8 mouse cellular contexts compared by ENCODE assay signal in the genomic region with DNA sequence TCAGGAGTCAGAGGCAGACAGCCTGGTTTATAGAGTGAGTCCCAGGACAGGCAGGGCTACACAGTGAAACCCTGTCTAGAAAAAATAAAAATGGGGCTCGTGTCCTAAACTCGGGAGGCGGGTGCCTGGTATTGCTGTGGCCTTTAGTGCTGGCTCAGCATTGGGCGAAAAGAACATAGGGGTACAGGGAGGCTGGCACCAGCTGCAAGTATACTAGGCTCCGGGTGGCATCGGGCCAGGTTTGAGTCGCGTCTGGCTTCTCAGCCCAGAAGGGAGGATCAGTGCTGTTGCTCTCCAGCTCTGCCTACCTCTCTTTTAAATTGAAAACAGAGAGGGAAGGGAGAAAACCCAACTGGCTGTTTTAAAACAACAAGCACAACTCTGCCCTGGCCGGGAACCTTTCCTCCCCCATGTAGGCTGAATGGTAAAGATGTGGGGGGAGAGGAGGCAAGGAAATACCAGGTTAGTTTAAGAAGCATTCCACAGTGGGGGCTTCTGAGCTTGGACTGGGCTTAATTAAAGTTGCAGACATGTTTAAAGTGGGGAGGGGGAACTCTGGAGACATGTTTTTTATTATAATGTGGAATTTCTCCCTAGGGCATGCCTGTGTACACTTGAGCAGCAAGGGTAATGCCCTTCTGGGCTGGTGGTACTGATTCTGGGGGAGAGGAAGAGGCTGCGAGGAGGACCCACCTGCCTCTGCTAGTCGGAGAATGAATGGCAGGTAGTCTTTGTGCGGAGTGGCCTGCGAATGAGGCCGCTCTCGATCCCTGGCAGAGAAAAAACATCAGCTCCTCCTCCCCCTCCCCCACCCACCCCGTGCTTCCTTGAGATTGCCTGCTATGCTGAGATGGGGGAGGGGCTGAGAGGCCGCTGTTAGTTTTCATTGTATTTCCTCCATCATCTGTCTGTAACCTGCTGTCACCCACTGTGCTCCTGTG. TPM values are rescaled to one million over a fixed set of nuclear protein-coding genes. Genes with fewer than 3 reads are reported as not detected.
DNase-seq lines count a peak whose midpoint lies in the region; ATAC-seq lines count a peak whose summit lies in the region.

No protein-coding gene starts in this region.

- DNase-seq in adrenal gland, adult 18-20 months (ENCODE audit: low spot score in 2 of 2) = peak; percentile 34 to 63
- no peak for DNase-seq in adrenal gland, postnatal 4 days (ENCODE audit: low spot score in 2 of 2)
- peak; percentile 85 for DNase-seq in kidney, postnatal 14 days
- peak; percentile 56 for DNase-seq in liver, embryonic 11.5 days (ENCODE audit: low spot score)
- DNase-seq in spleen, postnatal 36 days (ENCODE audit: low spot score in 2 of 2) = no peak

- no peak overlapping the region for H3K4me3 ChIP-seq in forebrain, embryonic 12.5 days (replicated peaks)
- H3K4me3 ChIP-seq in heart, embryonic 16.5 days (ENCODE audit: low read length) = no peak overlapping the region
- H3K4me3 ChIP-seq in liver, embryonic 11.5 days (ENCODE audit: low read depth, low read length) = no peak overlapping the region
- H3K4me3 ChIP-seq in neural tube, embryonic 14.5 days (ENCODE audit: low read depth, low read length) = no peak overlapping the region

- H3K9ac ChIP-seq in forebrain, embryonic 12.5 days = no peak overlapping the region; the same call in 1 of the 2 replicates
- peak overlapping the region; percentile 28 for H3K9ac ChIP-seq in heart, embryonic 16.5 days (ENCODE audit: low read length)
- H3K9ac ChIP-seq in liver, embryonic 11.5 days (ENCODE audit: low read depth, low read length) = peak overlapping the region; percentile 35; the same call in 1 of the 2 replicates
- no peak overlapping the region for H3K9ac ChIP-seq in neural tube, embryonic 14.5 days (replicated peaks; ENCODE audit: low read depth, low read length)

- H3K9me3 ChIP-seq in forebrain, embryonic 12.5 days = no peaks in the 10 kb centered on the region
- no peaks in the 10 kb centered on the region for H3K9me3 ChIP-seq in heart, embryonic 16.5 days (replicated peaks; ENCODE audit: control insufficient read depth, low read length)
- H3K9me3 ChIP-seq in liver, embryonic 11.5 days (ENCODE audit: control insufficient read depth, low read length) = no peaks in the 10 kb centered on the region; the same call in 1 of the 2 replicates
- no peaks in the 10 kb centered on the region for H3K9me3 ChIP-seq in neural tube, embryonic 14.5 days (ENCODE audit: control insufficient read depth, low read length)

- 0 out of 2 replicates have a peak overlapping the region, but pooled peaks have one; percentile 43 for H3K27ac ChIP-seq in forebrain, embryonic 12.5 days
- peak overlapping the region; percentile 62 for H3K27ac ChIP-seq in heart, embryonic 16.5 days (ENCODE audit: low read length)
- H3K27ac ChIP-seq in liver, embryonic 11.5 days (ENCODE audit: low read depth, low read length) = peak overlapping the region; percentile 47
- H3K27ac ChIP-seq in neural tube, embryonic 14.5 days (ENCODE audit: low read depth, low read length) = no peak overlapping the region

- peaks cover 90% of the 10 kb centered on the region for H3K27me3 ChIP-seq in forebrain, embryonic 12.5 days
- no peaks in the 10 kb centered on the region for H3K27me3 ChIP-seq in heart, embryonic 16.5 days (ENCODE audit: control insufficient read depth, insufficient read depth, low read length)
- peaks cover 2% of the 10 kb centered on the region; the same call in 1 of the 2 replicates for H3K27me3 ChIP-seq in liver, embryonic 11.5 days (replicated peaks; ENCODE audit: control insufficient read depth, insufficient read depth, low read length)
- H3K27me3 ChIP-seq in neural tube, embryonic 14.5 days (ENCODE audit: control insufficient read depth, insufficient read depth, low read length) = 0 out of 2 replicates have a peak, but pooled peaks cover 3% of the 10 kb centered on the region

- ATAC-seq in forebrain, embryonic 12.5 days (ENCODE audit: low FRiP score) = peak; percentile 28; the same call in 1 of the 2 replicates
- ATAC-seq in heart, embryonic 16.5 days (replicated peaks; ENCODE audit: extremely low read depth, insufficient read depth, low FRiP score) = peak; percentile 42
- peak; percentile 45 for ATAC-seq in liver, embryonic 11.5 days (replicated peaks; ENCODE audit: low FRiP score)
- ATAC-seq in neural tube, embryonic 14.5 days (ENCODE audit: low read depth) = peak; percentile 76; the same call in 1 of the 2 replicates

- 15% methylated on average over 17 of the region's 17 CpGs for WGBS in forebrain, embryonic 12.5 days
- WGBS in heart, embryonic 16.5 days = 20% methylated on average over 17 of the region's 17 CpGs
- 32% methylated on average over 17 of the region's 17 CpGs for WGBS in liver, embryonic 11.5 days
- 18% methylated on average over 17 of the region's 17 CpGs for WGBS in neural tube, embryonic 14.5 days

- H3K4me1 ChIP-seq in forebrain, embryonic 12.5 days = peaks cover 55% of the 10 kb centered on the region
- H3K4me1 ChIP-seq in heart, embryonic 16.5 days (ENCODE audit: control insufficient read depth, insufficient read depth, low read length) = peaks cover 41% of the 10 kb centered on the region
- H3K4me1 ChIP-seq in liver, embryonic 11.5 days (replicated peaks; ENCODE audit: control insufficient read depth, insufficient read depth, low read length) = peaks cover 15% of the 10 kb centered on the region
- peaks cover 29% of the 10 kb centered on the region for H3K4me1 ChIP-seq in neural tube, embryonic 14.5 days (ENCODE audit: control insufficient read depth, insufficient read depth, low read length)

- H3K4me2 ChIP-seq in forebrain, embryonic 12.5 days = peak overlapping the region; percentile 26
- peak overlapping the region; percentile 16; the same call in 1 of the 2 replicates for H3K4me2 ChIP-seq in heart, embryonic 16.5 days (ENCODE audit: low read depth, low read length)
- peak overlapping the region; percentile 30; the same call in 1 of the 2 replicates for H3K4me2 ChIP-seq in liver, embryonic 11.5 days
- peak overlapping the region; percentile 18; the same call in 1 of the 2 replicates for H3K4me2 ChIP-seq in neural tube, embryonic 14.5 days (ENCODE audit: low read depth, low read length)

- H3K36me3 ChIP-seq in forebrain, embryonic 12.5 days (replicated peaks) = no peaks in the 10 kb centered on the region
- no peaks in the 10 kb centered on the region for H3K36me3 ChIP-seq in heart, embryonic 16.5 days (ENCODE audit: control insufficient read depth, insufficient read depth)
- H3K36me3 ChIP-seq in liver, embryonic 11.5 days (ENCODE audit: control insufficient read depth, insufficient read depth, low read length) = no peaks in the 10 kb centered on the region
- H3K36me3 ChIP-seq in neural tube, embryonic 14.5 days (ENCODE audit: control insufficient read depth, insufficient read depth, low read length) = no peaks in the 10 kb centered on the region

RNA-seq across cellular contexts. Expression of gene Abca4, which starts 3.9 kb away (rescaled TPM):
- total RNA-seq in adrenal gland, adult 18-20 months (2021) = 1 to 10 TPM; 1.1 to 3.2 TPM
- total RNA-seq in adrenal gland, postnatal 4 days (2021) = 1 to 10 TPM; 2.8 to 3.6 TPM
- 1.1 and 1.2 TPM in 2 replicates for polyA plus RNA-seq in forebrain, embryonic 12.5 days (2016; fragmentation: Nextera tagmentation; extraction: Ambion mirVana)
- 3.4 and 3.5 TPM in 2 replicates for polyA plus RNA-seq in heart, embryonic 16.5 days (2015; fragmentation: Nextera tagmentation; extraction: Ambion mirVana)
- 1.3 and 3.2 TPM in 2 replicates for polyA plus RNA-seq in liver, embryonic 11.5 days (2014; fragmentation: Nextera tagmentation; extraction: Ambion mirVana)
- 0.66 and 0.75 TPM in 2 replicates for polyA plus RNA-seq in neural tube, embryonic 14.5 days (2014; fragmentation: Nextera tagmentation; extraction: Ambion mirVana)

Comparison
In these comparisons a context has a peak if more than half of its experiments do, and no peak if none do; other contexts are left out.
1. DNase-seq: peak in adrenal gland, adult 18-20 months (2 of 2), kidney, postnatal 14 days (single experiment) and liver, embryonic 11.5 days (single experiment); none in adrenal gland, postnatal 4 days (0 of 2) and spleen, postnatal 36 days (0 of 2).
2. H3K9ac ChIP-seq: peak in heart, embryonic 16.5 days (single experiment) and liver, embryonic 11.5 days (single experiment); none in forebrain, embryonic 12.5 days (single experiment) and neural tube, embryonic 14.5 days (single experiment).
3. Peak in every context shown above with its lines, with median percentiles within 50 percentile points of each other: ATAC-seq and H3K4me2 ChIP-seq.